Mouse (Mus musculus): ENCODE measurements around the gene Pcsk6.

DNA sequence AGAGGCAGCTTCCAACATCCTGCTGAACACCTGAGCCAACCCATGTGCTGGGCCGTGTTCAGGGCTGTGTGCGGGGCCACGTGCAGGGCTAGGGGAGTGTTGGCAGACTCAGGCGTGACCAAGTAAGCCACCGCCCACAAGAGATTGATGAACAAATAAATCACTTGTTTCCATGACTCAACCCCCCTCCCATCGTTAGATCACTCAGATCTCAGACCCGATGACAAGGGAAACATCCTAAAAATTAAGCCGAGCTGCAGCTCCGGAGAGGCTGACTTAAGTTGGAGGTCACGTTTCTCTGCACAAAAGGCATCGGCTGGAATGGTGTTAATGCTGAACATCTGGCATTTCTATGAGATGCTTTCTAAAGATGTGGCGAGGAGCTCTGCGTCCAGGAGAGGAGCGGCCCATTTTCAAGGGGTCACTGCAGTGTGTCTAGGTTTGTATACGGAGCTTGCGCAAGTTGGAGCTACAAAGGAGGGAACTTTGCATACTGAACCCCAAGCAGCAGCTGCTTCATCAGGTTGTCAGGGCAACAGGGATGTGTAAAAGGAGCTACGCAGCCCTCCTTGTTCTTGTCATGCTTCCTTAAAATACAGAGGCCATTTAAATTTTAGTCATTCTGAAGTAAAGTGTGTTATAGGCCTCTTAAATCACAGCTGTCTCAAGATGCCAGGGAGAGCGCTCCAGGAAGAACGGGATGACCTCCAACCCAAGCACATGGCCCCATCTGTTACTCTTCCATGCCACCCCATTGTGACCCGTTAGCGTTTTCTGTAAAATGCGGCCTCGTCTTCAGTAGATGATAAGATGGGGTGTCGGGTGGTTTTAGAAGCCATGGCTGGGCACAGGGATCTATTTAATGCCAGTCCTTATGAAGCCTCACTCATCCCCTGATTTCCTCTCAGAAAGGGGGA lies 94.0 kb downstream of the Pcsk6 start:
- no peak for TF ChIP-seq CTCF (IDR thresholded peaks at IDR 0.05; ENCODE audit: control insufficient read depth, insufficient read depth, insufficient read length)
- no peak for TF ChIP-seq MYOD1 (IDR thresholded peaks at IDR 0.05; ENCODE audit: control insufficient read depth, insufficient read length, low read depth)
- TF ChIP-seq MAX (IDR thresholded peaks at IDR 0.05) = no peak
- TF ChIP-seq FOSL1 (IDR thresholded peaks at IDR 0.05; ENCODE audit: insufficient read depth, low read length, poor library complexity, severe bottlenecking) = no peak
- no peak for TF ChIP-seq USF1 (IDR thresholded peaks at IDR 0.05; ENCODE audit: low read depth)
- no peak for TF ChIP-seq MYOG (IDR thresholded peaks at IDR 0.05; ENCODE audit: control insufficient read depth, extremely low read depth, insufficient read length)
- TF ChIP-seq CEBPB (IDR thresholded peaks at IDR 0.05; ENCODE audit: low read depth) = no peak
